Mouse (Mus musculus) hematopoietic multipotent progenitor cell, adult 10-12 weeks (in vitro differentiated cells): Measurements from ENCODE around the gene Rbfox2. TPM values are rescaled to one million over a fixed set of nuclear protein-coding genes. Genes with fewer than 3 reads are reported as not detected.

Source experiments
- polyA plus RNA-seq: library from polyadenylated mRNA; stranded (reverse); fragments of >175 nt; gene quantifications from 2 replicates; pipeline ENCODE4 v1.2.3, GENCODE M21; 2012; ENCODE audit warnings: low replicate concordance

The Rbfox2 gene
- polyA plus RNA-seq = 0.30 and 0.63 TPM in 2 replicates

GRCm38 (mm10) chr15:77306547-77307261 is at the start of gene Rbfox2:
Rbfox2 (minus strand) TSS chr15:77307004.

GRCm38 (mm10) chr15:77050570-77050969 is 256.2 kb downstream of the Rbfox2 start, which contains the start of gene Mb:
Mb (minus strand) TSS chr15:77050670.

GRCm38 (mm10) chr15:77044597-77045320 is 262.0 kb downstream of the Rbfox2 start, which contains the start of gene Apol6:
Apol6 (plus strand) TSS chr15:77044729.

Other genes with a start within 250 kb of the Rbfox2 start
- gene Apol7a, start 92.1 kb upstream of the Rbfox2 start, polyA plus RNA-seq = not detected in 2 replicates
- 0.37 TPM in 1 of 2 replicates, not detected in the other for gene Apol9a, start 104.1 kb upstream of the Rbfox2 start, polyA plus RNA-seq
- 0.07 TPM in 1 of 2 replicates, not detected in the other for gene Apol7b, start 140.5 kb upstream of the Rbfox2 start, polyA plus RNA-seq
- gene Apol10a, start 170.0 kb upstream of the Rbfox2 start, polyA plus RNA-seq = 0.04 TPM in 1 of 2 replicates, not detected in the other
- gene Apol11a, start 201.3 kb upstream of the Rbfox2 start, polyA plus RNA-seq = not detected in 2 replicates
- 0.07 TPM in 1 of 2 replicates, not detected in the other for gene Apol7c, start 226.3 kb upstream of the Rbfox2 start, polyA plus RNA-seq